Mouse (Mus musculus): ENCODE measurements around the gene Prr29.
"Not testable (repeated sequence)": the region's sequence is repeated elsewhere in the genome, so short reads cannot be mapped to it uniquely, and the experiment has no call there.

Prr29 gene

GRCm38 (mm10) chr11:106355382-106356128, 9.7 kb upstream of the Prr29 start:
- DNase-seq (ENCODE audit: low spot score in 2 of 2): no peak

- no peak for DNase-seq (ENCODE audit: low spot score in 2 of 2)
These were observed 5.9 kb upstream of the Prr29 start for GRCm38 (mm10) chr11:106359350-106359749.

GRCm38 (mm10) chr11:106364712-106365111, 560 bp upstream of the Prr29 start:
- DNase-seq (ENCODE audit: low spot score in 2 of 2): no peak

- DNase-seq (ENCODE audit: low spot score in 2 of 2): peak; percentile 66 to 73
These were observed 1.0 kb downstream of the Prr29 start for GRCm38 (mm10) chr11:106366316-106366715.

GRCm38 (mm10) chr11:106373998-106374397, 8.7 kb downstream of the Prr29 start:
- DNase-seq (ENCODE audit: low spot score in 2 of 2): no peak

GRCm38 (mm10) chr11:106374559-106374958, 9.3 kb downstream of the Prr29 start:
- DNase-seq (ENCODE audit: low spot score in 2 of 2): no peak

GRCm38 (mm10) chr11:106374979-106375378, 9.7 kb downstream of the Prr29 start:
- no peak for DNase-seq (ENCODE audit: low spot score in 2 of 2)

GRCm38 (mm10) chr11:106381011-106381410, 15.7 kb downstream of the Prr29 start:
- DNase-seq (ENCODE audit: low spot score in 2 of 2): no peak

GRCm38 (mm10) chr11:106381883-106382282, 16.6 kb downstream of the Prr29 start:
- no peak for DNase-seq (ENCODE audit: low spot score in 2 of 2)

- no peak for DNase-seq (ENCODE audit: low spot score in 2 of 2)
These were observed 17.2 kb downstream of the Prr29 start for GRCm38 (mm10) chr11:106382424-106382823.

- no peak for DNase-seq (ENCODE audit: low spot score in 2 of 2)
These were observed 17.9 kb downstream of the Prr29 start for GRCm38 (mm10) chr11:106383051-106383790.

- no peak for DNase-seq (ENCODE audit: low spot score in 2 of 2)
These were observed 21.1 kb downstream of the Prr29 start for GRCm38 (mm10) chr11:106386409-106386808.

- peak; percentile 30 to 36 for DNase-seq (ENCODE audit: low spot score in 2 of 2)
These were observed 21.7 kb downstream of the Prr29 start for GRCm38 (mm10) chr11:106387020-106387419.

- DNase-seq (ENCODE audit: low spot score in 2 of 2): peak; percentile 79 to 83
These were observed 22.5 kb downstream of the Prr29 start, which contains the start of gene Icam2 for GRCm38 (mm10) chr11:106387791-106388216. Gene Icam2 (minus strand): TSS chr11:106388075.

GRCm38 (mm10) chr11:106389611-106390010, 24.3 kb downstream of the Prr29 start:
- no peak for DNase-seq (ENCODE audit: low spot score in 2 of 2)

- DNase-seq (ENCODE audit: low spot score in 2 of 2): no peak
These were observed 25.5 kb downstream of the Prr29 start for GRCm38 (mm10) chr11:106390757-106391156.

- DNase-seq (ENCODE audit: low spot score in 2 of 2): peak; percentile 70 to 75
These were observed 26.4 kb downstream of the Prr29 start for GRCm38 (mm10) chr11:106391546-106392188.

GRCm38 (mm10) chr11:106392597-106393330, 27.5 kb downstream of the Prr29 start:
- DNase-seq (ENCODE audit: low spot score in 2 of 2): no peak

- no peak for DNase-seq (ENCODE audit: low spot score in 2 of 2)
These were observed 28.0 kb downstream of the Prr29 start for GRCm38 (mm10) chr11:106393331-106393616.

GRCm38 (mm10) chr11:106394055-106394454, 28.8 kb downstream of the Prr29 start:
- DNase-seq (ENCODE audit: low spot score in 2 of 2): not testable (repeated sequence)

- no peak for DNase-seq (ENCODE audit: low spot score in 2 of 2)
These were observed 32.4 kb downstream of the Prr29 start for GRCm38 (mm10) chr11:106397656-106398055.

- DNase-seq (ENCODE audit: low spot score in 2 of 2): no peak
These were observed 33.2 kb downstream of the Prr29 start for GRCm38 (mm10) chr11:106398481-106398880.
